Mouse (Mus musculus) bone marrow macrophage, adult 2 months (primary cell): ENCODE results near the gene Syt13.

Source experiments
- CTCF ChIP-seq: IDR thresholded peaks from 2 replicates; pipeline ENCODE4 v1.5.1; 2012; ENCODE audit warnings: low read depth, mild to moderate bottlenecking, low read length, moderate library complexity
- POLR2A ChIP-seq: IDR thresholded peaks from 2 replicates; pipeline ENCODE4 v1.6.1; 2012; ENCODE audit warnings: mild to moderate bottlenecking, low read depth, low read length, borderline replicate concordance

DNA sequence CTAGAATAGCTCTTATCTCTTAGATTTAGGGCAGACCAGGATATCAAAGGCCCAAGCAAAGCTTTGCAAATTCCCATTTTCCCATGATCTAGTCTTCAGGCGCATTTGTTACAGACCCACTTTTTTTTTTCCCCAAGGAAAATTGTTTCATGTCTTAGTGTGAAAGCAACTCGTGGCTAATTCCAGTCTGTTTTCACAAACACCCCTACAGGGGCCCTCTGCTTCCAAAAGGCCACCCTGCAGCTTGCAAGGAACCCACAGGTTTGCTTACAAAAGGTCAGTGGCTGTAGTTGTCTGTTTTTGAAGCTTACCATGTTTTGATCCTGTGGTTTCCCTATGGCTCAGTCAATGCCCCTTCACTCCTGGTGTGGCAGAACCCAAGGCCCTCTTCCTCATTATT is 48.3 kb upstream of the Syt13 start:
- TF ChIP-seq CTCF, result no peak
- TF ChIP-seq POLR2A, result no peak
